Mouse (Mus musculus) hindbrain, embryonic 13.5 days (tissue): ENCODE data around the gene Fam71a. TPM values are rescaled to one million over a fixed set of nuclear protein-coding genes. Genes with fewer than 3 reads are reported as not detected.

Source experiments
- polyA plus RNA-seq: library from polyadenylated mRNA; unstranded; fragments of >200 nt; fragmentation: Nextera tagmentation; extraction: Ambion mirVana; gene quantifications from 2 replicates; pipeline ENCODE4 v1.2.1, GENCODE M21; 2015

The Fam71a gene
- polyA plus RNA-seq, 1 experiment from 2014 or later = not detected

Other genes starting within 250 kb of the Fam71a start
- 55.4 and 57.0 TPM in 2 replicates for gene Angel2, start 239.7 kb downstream of the Fam71a start, polyA plus RNA-seq
- gene Vash2, start 185.5 kb downstream of the Fam71a start, polyA plus RNA-seq = 92.4 and 94.1 TPM in 2 replicates
- gene Flvcr1, start 138.7 kb downstream of the Fam71a start, polyA plus RNA-seq = 5.6 and 8.3 TPM in 2 replicates
- not detected in 2 replicates for gene Spata45, start 128.2 kb downstream of the Fam71a start, polyA plus RNA-seq
- gene Tatdn3, start 101.9 kb downstream of the Fam71a start, polyA plus RNA-seq = 14.1 and 14.5 TPM in 2 replicates
- gene Nsl1, start 101.8 kb downstream of the Fam71a start, polyA plus RNA-seq = 5.0 and 5.7 TPM in 2 replicates
- 1.4 and 2.5 TPM in 2 replicates for gene Batf3, start 67.0 kb downstream of the Fam71a start, polyA plus RNA-seq
- 1.2 and 1.5 TPM in 2 replicates for gene Atf3, start 53.2 kb upstream of the Fam71a start, polyA plus RNA-seq
- gene Nenf, start 153.4 kb upstream of the Fam71a start, polyA plus RNA-seq = 105 and 109 TPM in 2 replicates
- gene Tmem206, start 161.1 kb upstream of the Fam71a start, polyA plus RNA-seq = 36.7 and 39.9 TPM in 2 replicates
- gene Ppp2r5a, start 238.5 kb upstream of the Fam71a start, polyA plus RNA-seq = 5.3 and 7.5 TPM in 2 replicates